Mouse (Mus musculus) lung, postnatal 4 days (tissue): ENCODE measurements around the gene C1qa.

Experiments
- DNase-seq, 2 experiments: peaks; one replicate each; pipeline ENCODE4 v3.0.0; 2021

C1qa gene

DNA sequence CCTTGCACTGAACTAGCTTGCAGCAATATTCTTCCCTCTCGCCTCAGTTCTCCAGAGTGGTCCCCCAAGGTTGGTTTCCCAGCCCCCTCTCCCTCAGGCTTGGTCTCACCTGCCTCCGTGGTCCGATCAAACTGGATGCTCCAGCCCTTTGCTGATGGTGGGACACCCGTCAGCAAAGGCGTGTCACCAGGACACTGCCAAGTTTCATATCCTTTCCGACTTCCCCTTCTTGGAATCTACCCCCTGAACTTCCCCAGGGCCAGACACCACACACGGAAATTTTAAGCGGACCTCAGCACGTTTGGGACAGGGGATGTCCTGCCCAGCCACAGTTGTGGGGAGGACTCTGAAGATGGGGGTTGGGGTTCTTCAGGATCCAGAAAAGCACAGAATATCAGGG is at the start of gene C1qa:
Gene C1qa (minus strand): TSS at position 167 of the 400 bp plus-strand sequence.
- no peak for DNase-seq

DNA sequence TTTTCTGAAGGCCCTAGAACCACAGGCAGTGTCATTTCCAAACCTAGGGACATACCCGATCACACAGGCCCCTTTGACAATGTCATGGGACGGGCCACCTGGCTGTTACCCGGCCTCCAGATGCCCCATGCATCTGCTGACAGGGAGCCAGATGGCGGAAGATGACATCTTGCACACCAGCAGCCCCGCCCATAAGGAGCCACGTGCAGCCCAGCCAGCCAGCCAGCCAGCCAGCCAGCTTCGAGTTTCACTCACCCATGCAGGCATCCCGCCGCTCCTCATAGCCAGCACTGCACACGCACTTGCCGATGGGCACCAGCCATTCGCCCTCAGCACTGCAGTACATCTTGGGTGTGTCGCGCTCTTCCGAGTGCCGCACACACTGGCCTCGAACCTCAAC is 46.8 kb upstream of the C1qa start:
- no peak for DNase-seq

DNA sequence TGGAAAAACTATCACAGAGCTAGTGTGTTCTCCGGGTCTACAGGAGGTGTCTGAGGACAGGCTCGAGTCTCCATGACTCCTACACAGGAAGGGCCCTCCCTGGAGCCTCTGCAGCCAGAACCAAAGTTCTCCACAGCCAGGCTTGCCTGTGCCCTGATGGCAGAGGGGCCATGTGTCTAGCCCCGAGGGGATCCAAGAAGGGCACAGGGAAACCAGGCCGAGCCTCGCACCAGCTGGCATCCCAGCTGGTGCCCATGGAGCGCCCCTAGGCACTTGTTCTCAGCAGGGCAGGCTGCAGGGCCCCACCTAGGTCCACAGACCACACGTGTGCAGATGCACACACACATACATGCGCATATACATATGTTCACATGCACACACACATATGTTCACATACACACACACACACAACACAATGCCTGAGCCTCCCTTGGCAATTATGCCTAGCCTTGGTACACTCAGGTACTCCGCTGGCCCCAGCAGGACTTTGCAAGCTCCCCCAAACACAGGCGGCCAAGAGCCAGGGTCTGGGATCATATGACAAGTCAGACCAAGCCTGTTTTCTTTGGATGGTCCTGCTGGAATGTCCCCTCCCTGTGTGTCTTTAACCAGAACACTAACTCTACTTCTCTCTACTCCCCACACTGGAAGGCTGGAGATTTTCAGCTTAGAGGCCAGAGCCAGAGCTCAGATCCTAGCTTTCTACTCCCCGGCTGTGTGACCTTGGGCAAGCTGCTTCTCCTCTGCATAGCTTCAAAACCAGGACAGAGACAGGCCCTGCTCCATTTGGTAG is 46.2 kb upstream of the C1qa start:
- no peak for DNase-seq

DNA sequence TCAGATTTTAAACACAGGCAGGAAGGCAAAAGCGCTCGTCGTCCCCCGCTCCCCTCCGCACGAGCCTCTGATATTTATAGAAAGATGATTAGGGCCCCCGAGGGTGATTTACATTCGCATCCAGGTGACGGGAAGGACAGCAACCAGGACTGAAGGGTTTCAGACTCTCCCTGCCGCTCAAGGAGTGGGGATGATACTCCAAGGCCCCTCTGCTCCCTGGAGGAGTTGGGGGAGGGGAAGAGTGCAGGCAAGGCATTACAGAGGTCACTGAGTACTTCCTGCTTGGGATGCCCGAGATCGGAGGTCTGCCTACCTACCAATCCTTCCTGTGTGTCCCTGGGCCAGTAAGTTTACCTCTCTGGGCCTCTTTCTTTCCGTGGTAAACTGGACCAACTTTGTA is 44.6 kb upstream of the C1qa start:
- DNase-seq, result no peak

DNA sequence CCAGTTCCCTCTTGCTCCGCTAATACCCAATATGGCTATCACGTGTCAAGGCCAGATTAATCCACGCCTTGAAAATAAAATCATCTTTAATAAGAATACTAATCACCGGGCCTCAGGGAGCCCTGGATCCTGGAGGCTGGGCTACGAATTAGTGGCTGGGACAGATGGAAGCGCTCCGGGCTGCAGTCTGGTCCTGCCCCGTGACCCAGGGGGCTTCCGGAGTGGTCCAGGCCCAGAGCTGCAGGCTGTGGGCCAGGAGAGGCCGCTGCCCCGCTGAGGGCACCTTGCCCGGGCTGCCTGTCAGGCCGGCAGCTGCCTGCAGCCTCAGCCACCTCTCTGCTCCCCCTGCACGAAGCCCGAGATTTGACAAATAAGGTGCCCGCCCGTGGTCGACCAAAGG is 44.2 kb upstream of the C1qa start:
- DNase-seq, result peak; percentile 41 to 87

DNA sequence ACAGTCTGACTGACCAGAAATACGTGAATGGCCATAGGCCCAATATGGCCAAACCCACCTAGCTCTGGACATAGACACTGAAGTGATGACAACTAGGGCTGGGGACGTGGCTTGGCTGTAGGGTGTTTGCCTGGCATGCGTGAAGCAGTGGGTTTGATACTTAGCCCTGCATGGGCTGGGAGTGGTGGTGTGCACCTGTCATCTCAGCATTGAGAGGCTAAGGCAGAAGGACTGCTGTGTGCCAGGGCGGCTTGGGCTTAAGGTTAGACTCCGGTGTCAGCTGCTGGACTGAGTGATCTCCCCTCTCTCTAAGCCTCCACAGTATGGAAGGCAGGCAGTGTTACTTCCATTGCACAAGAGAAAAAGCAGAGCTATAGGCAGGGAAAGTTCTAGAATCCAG is 39.3 kb upstream of the C1qa start:
- DNase-seq, result no peak

DNA sequence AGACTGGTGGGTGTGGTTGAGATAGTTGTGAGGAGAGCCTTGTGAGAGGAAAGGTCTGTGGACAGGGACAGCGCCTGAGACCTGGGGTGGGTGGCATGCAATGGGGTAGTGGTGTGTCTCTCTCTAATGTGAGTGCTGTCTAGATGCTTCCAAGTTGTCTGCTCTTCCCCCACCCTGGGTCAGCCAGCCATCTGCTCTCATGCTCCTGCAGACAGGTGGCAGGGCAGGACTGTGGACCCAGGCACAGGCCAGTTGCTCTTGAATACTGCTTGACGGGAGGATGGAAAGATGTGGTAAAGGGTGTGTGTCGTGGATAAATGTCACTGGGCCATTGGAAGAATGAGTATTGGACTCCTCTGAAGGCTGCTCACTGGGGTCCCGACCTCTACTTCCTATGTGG is 38.7 kb upstream of the C1qa start:
- DNase-seq, result no peak

DNA sequence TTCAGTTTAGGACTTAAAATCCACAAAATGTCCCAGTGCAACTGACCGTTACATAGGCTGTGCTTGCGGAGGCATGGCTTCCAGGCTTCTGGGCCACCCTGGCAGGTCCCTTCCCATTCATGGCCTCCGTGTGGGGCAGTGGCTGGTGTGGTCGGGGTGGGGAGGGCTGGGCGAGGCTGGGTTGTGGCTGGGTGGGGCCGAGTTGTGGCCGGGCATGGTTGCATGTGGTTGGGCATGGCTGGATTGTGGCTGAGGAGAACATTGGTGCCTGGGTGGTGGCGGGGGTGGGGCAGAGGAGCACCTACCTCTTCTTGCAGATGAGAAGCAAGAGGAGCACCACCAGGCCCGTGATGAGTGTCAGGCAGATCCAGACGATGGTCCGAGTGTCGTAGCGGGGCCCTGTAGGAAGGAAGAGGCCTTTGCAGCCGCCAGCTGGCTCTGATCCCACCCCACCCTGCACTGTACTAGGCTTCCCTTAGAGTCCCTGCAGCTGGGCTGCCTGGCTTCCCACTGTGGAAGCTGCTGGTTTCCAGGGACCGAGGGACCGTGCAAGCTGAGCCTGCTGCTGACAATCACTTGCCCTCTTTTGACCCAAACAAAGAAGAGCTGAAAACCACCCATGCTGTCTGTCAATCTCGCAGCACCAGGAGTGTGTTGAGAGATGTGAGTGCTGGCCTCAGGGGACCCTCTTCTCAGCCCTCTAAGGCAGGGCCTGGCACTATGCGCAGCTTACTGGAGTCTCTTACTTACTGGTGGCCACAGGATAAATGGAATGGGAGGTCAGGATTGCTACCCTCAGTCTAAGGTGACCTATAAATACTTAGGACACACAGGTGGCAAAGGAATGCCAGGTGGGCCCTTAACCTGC is 36.4 kb upstream of the C1qa start:
- peak; percentile 33 to 80 for DNase-seq

DNA sequence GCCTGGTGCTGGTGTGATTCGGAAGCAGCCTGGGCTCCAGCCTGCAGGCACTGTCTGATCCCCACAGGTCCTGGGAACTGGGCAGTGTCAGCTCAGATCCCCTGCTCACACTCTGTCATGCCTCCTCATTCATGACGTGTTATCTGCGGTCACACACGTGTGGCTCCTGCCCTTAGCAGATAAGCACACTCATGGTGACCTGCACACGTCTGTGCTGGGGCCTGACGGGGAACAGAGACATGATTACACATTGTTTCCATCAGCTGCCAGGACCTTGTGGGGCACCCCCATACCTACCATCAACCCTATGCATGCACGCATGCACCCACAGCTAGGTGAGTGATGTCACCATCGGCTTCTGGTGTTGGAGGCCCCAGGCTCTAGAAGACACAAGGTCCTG is 31.9 kb upstream of the C1qa start:
- DNase-seq, result no peak

DNA sequence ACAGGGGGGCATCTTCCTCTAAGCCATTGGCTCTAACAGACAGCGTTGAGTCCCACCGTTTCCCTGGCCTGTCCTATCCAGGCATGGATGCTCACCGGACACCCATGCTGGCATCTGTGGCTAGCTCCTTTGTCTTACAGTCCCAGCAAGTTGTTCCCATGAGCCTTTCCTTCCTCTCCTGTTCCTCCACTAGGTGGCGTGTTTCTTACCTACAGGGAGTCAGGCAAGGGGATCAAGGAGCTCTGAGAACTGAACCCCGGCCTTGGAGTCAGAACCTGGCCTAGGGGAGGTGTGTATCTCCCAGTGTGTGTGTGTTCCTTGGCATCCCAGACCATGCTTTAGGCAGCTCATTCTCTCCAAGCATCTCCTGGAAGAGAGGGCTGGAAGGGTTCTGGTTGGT is 30.3 kb upstream of the C1qa start:
- DNase-seq, result peak in 1 of 2 experiments; percentile 11

DNA sequence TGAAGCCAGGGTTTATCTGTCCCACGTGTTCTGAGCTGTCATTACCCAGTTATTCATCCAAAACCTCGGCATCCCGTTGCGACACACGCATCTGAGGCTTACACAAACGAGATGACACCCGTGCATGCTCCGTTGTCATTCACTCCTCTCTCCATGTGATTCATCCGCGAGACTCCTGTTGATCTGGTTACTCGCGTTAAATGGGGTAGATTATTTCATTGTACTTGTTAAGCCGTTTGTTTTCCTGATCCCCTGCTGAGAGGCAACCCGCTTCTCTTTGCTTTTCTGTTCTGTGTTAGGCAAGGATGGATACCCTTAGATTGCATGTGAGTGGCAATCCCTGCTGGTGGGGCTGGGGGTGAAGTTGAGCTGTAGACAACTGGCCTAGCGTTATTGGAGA is 27.2 kb upstream of the C1qa start:
- DNase-seq, result no peak

DNA sequence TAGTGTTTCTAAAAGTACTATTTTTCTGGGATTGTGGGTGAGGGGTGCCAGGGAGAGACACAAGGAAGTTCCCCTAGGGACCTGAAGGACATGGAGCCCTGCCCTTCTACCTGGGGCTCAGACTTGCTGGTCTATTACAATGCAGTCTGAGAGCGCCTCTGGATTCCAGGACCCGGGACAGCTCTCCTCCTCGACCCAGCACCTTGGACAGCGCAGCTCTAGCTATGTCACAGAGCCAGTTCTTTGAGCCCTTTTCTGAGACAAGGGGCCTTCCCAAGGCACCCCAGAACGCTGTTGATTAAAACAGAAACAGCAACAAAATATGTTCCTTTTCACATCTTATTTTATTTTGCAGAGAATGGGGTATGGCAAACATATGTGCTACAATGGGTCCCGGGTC is 25.9 kb upstream of the C1qa start:
- peak; percentile 64 to 78 for DNase-seq

DNA sequence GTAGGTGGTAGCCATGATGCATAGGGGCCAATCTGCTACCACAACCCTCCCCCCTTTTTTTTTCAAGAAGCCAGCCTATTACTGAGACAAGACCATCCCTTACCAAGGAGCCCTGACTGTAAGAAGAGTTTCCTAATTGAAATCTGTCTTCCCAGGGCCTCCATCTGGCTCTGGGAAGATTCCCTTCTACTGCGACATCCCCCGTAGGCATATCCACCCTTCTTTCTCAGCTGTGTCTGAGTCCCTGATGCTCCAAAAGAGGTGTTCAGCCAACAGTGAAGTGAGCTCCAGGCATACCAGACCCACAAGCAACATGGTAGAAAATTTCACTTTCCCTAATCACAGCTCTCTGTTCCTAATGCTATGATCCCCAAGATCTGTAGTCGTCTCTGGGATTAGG is 20.9 kb upstream of the C1qa start:
- no peak for DNase-seq

DNA sequence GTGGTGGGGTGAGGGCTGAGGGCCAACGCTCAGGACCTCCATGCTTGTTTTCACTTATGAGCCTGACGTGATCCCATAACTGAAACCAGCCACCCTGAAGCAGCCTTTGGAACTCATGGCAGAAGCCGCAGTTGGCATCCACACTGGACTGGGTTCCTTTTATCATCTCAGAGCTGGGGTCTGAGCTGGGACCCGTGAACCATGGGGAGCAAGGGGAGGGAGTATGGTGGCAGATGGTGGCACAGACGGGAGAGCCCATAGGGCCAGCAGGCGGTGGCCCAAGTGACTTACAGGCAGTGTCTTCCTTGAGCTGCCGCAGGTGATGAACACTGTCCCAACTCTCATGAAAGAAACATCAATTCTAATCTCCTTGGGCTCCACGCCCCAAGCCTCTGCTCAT is 20.2 kb upstream of the C1qa start:
- no peak for DNase-seq

DNA sequence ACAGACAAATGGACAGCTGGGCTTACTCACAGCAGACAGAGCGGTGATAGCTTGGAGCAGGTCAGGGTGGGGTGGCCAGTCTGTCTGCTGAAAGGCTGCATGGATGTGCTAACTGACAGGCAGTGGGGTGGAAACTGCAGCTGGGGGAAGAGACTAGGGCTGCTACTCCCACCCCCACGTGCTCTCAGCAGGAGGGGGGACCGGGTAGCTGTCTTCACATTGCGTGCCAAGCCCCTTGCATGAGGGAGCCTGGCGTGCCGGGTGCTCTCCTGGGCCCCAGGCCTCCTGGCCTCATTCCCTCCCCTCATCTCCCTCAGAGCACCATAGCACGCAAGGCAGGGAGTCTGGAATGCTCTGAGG is 18.5 kb upstream of the C1qa start:
- DNase-seq, result no peak

DNA sequence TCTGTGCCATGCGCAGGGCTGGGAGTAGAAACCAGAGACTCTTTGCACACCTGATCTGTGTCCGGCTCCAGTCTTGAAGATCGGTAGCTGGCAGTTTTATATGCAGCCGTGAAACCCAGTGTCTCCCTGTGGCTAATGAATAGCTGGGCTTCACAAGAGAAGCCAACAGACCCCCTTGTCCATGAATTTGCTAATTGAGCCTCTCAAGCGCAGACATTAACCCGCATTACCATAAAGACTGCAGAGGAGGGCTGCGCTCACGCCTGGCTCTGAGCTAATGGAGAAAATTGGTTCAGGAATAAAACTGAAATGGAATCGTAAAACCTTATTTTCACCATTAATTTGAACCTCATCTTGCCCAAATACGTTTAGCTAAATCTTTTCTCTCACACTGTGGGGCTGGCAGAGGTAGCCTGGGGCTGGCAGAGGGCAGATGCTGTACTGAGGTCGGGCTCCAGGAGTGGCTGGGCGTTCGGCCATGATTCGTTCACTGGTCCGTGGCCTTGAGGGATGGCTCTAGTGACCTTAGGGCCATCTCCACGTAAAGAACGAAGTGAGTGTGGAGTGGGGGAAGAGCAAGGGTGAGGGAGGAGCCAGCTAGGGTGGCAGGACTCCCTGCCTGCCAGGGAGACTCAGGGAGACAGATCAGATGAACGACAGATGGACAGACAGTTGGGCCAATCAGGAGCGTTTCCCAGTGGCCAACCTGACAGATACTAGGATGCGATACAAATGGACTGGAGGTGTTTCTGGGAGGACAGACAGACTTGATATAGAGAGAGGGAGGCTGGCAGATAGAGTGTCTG is 18.0 kb upstream of the C1qa start:
- no peak for DNase-seq

DNA sequence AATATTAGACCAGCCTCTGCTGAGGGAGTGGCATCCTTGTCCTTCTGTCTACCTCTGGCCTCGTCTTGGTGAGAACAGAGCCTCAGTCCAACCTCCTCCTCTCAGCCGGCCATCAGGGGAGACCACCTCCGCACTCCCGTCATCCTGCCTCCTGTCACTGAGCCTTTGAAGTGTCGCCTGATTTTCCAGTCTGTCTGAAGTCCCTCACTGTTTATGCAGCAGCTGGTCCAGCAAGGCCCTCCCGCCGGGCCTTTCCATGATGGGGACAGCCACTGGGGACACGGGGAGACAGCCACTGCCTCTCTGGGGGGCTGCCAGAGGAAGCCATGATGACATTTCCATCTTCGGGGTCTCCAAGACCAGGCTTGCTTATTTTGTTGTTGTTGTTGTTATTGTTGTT is 14.2 kb upstream of the C1qa start:
- no peak for DNase-seq

DNA sequence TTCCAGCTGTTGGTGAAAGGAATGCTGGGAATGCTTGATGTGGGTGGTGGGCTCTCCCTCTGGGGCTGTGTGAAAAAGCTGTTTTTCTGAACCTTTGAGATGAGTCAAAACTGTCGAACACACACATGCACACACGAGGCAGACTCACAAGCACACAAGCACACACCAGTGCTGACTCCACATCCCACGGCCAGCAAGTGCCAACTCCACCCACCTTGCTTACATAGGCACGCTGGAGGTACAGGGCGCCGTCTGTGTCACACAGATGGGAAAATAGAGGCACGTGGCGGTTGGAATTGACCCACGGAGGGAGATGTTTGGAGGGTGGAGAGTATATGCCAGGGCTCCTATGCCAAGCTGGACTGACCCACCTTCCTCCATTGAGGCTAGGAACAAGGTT is 13.2 kb upstream of the C1qa start:
- no peak for DNase-seq

DNA sequence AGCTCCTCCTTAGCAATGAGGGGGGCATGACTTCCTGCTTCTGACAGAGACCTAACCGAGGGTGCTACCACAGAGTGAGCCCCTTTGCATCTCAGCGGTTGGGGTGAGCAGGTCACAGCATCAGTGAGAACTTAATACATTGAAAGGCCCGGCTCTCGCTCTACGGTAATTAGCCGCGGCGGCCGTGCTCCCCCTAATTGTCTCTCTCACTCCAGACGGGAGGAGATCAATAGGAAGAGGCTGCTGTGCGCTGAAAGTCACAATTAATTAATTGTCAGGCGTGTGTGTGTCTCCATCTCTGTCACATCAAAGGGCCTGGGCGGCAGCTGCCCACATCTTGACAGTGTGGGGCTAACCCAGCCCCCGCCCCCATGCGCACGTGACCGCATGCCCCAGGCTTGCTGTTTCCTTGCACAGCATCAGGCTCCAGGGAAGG is 12.6 kb upstream of the C1qa start:
- DNase-seq, result no peak

DNA sequence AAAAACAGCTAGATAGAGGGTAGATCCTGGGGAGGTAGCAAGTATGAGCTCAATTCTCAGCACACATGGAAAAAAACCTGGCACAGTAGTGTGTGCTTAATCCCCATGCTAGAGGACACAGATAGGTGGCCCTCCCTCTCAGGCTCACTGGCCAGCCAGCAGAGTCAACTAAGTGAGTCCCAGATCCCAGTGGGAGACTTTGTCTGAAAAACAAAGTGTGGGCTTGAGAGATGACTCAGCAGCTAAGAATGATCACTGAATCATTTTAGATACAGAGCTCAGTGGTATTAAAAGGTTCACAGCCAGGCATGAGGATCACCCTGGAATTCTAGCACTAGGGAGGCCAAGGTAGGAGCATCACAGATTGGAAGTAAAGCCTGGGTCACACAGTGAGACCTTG is 9.2 kb upstream of the C1qa start:
- no peak for DNase-seq

DNA sequence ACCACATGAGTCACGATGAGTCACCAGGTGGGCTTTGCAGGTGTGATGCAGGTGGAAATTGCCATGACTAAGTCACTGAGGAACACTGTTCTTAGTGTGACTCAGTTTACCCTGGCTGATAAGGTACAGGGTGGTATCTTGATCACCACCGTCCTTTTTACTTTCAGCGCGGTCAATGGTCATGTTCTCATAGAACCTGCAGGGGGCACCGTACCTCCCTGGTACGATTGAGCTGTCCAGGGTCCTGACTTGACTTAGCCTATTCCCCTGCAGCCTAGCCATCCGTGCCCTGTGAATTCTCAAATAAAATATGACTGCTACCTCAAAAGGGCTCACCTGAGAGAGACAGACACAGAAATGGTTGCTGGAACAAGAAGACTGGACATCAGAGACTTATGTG is 8.4 kb upstream of the C1qa start:
- peak in 1 of 2 experiments; percentile 42 for DNase-seq

DNA sequence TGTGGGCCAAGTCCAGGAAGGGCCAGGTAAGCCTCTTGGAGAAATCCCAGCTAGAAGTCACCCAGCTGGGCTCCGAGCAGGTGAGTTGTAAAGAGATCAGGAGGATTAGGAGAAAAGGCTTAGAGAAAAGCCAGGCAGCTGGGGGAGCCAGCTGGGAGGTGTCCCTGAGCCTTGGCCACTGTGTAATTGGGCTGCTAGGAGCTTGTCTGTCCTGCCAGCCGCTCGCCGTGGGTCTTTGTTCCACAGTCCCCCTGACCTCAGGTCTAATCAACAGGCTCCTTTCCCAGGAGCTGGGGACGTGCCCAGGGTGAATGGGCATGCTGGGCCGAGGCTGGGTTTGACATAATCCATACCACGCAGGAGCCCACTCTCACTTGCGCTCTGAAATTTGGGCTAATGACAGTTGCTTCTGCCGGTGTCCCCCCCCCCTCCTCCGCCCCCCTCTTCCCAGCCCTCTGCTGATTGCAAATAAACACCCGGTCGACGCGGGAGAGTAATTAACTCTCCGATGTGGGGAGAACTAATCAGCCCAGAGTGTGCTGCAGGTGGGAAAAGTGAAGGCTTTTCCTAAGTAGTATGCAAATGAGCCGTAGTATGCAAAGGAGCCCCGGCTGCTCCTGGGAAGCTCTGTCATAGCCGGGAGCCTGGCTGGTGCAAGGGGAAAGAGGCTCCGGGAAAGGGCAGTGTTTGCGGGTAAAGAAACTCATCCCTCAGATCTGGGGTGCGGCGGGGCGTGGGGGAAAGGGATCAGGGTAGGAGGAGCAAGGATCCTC is 6.3 kb upstream of the C1qa start:
- no peak for DNase-seq

DNA sequence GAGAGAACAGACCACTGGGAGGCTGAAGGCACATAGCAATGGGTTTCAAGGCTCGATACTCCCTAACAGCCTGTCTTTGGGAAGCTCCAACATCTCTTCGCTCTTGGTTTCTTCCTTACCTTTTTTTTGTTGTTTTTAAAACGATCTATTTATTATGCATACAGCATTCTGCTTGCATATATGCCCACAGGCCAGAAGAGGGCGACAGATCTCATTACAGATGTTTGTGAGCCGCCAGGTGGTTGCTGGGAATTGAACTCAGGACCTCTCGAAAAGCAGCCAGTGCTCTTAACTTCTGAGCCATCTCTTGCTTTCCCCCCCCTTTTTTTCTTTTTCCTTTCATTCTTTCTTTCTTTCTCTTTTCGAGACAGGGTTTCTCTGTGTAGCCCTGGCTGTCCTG is 551 bp upstream of the C1qa start:
- no peak for DNase-seq
